Mouse (Mus musculus): ENCODE measurements at regions not wholly inside any gene's neighbourhood (a gene's known extent, or its start where the extent isn't known, plus 50 kb on each side); places are given as distances from the start of the nearest gene placed in this dataset.
"Not testable (repeated sequence)": the region's sequence is repeated elsewhere in the genome, so short reads cannot be mapped to it uniquely, and the experiment has no call there.

- CTCF ChIA-PET: no interaction called here
These were observed 85.9 kb downstream of the Osr1 start for GRCm38 (mm10) chr12:9655794-9656193.

GRCm38 (mm10) chr12:9656324-9656723, 86.4 kb downstream of the Osr1 start:
- CTCF ChIA-PET: no interaction called here

- CTCF ChIA-PET: no interaction called here
These were observed 87.4 kb downstream of the Osr1 start for GRCm38 (mm10) chr12:9657199-9657766.

- CTCF ChIA-PET: no interaction called here
These were observed 87.9 kb downstream of the Osr1 start for GRCm38 (mm10) chr12:9657793-9658192.

- CTCF ChIA-PET: no interaction called here
These were observed 90.4 kb downstream of the Osr1 start for GRCm38 (mm10) chr12:9660299-9660698.

- CTCF ChIA-PET: no interaction called here
These were observed 118.9 kb downstream of the Osr1 start for GRCm38 (mm10) chr12:9688776-9689175.

GRCm38 (mm10) chr12:9689541-9689940, 119.6 kb downstream of the Osr1 start:
- CTCF ChIA-PET: no interaction called here

- CTCF ChIA-PET: no interaction called here
These were observed 163.0 kb downstream of the Osr1 start for GRCm38 (mm10) chr12:9732921-9733320.

- CTCF ChIA-PET: no interaction called here
These were observed 174.9 kb downstream of the Osr1 start for GRCm38 (mm10) chr12:9744709-9745395.

- CTCF ChIA-PET: no interaction called here
These were observed 181.6 kb downstream of the Osr1 start for GRCm38 (mm10) chr12:9751261-9752078.

- CTCF ChIA-PET: no interaction called here
These were observed 182.1 kb downstream of the Osr1 start for GRCm38 (mm10) chr12:9752079-9752450.

- CTCF ChIA-PET: no interaction called here
These were observed 186.5 kb downstream of the Osr1 start for GRCm38 (mm10) chr12:9756411-9756810.

- CTCF ChIA-PET: no interaction called here
These were observed 190.9 kb downstream of the Osr1 start for GRCm38 (mm10) chr12:9760818-9761217.

- CTCF ChIA-PET: not testable (repeated sequence)
These were observed 192.4 kb downstream of the Osr1 start for GRCm38 (mm10) chr12:9762291-9762811.

- CTCF ChIA-PET: no interaction called here
These were observed 192.9 kb downstream of the Osr1 start for GRCm38 (mm10) chr12:9762842-9763241.

GRCm38 (mm10) chr12:9770908-9771307, 201.0 kb downstream of the Osr1 start:
- CTCF ChIA-PET: no interaction called here

GRCm38 (mm10) chr12:9772875-9773274, 203.0 kb downstream of the Osr1 start:
- CTCF ChIA-PET: no interaction called here

- CTCF ChIA-PET: no interaction called here
These were observed 232.4 kb downstream of the Osr1 start for GRCm38 (mm10) chr12:9802284-9802683.

- CTCF ChIA-PET: no interaction called here
These were observed 237.5 kb downstream of the Osr1 start for GRCm38 (mm10) chr12:9807406-9807805.

- CTCF ChIA-PET: no interaction called here
These were observed 263.4 kb downstream of the Osr1 start for GRCm38 (mm10) chr12:9833273-9833672.

GRCm38 (mm10) chr12:9839198-9839845, 269.4 kb downstream of the Osr1 start:
- CTCF ChIA-PET: no interaction called here

GRCm38 (mm10) chr12:9839949-9840348, 270.0 kb downstream of the Osr1 start:
- CTCF ChIA-PET: no interaction called here
